Mouse (Mus musculus): ENCODE measurements around the gene Gm21887. TPM values are rescaled to one million over a fixed set of nuclear protein-coding genes. Genes with fewer than 3 reads are reported as not detected.
A peak's percentile ranks its signal among the peaks of the same experiment; 100 is the strongest.
"Not testable (repeated sequence)": the region's sequence is repeated elsewhere in the genome, so short reads cannot be mapped to it uniquely, and the experiment has no call there.

Gene Gm21887
- polyA plus RNA-seq (2012; rRNA removed), result 528 and 535 TPM in 2 replicates

GRCm38 (mm10) chrX:170009016-170009750 lies at the start of gene Gm21887:
Gene Gm21887, plus strand, starts transcription at chrX:170009659.
- not testable (repeated sequence) for H3K4me1 ChIP-seq (ENCODE audit: control insufficient read depth, insufficient read depth, low read length)
- H3K4me3 ChIP-seq (replicated peaks; ENCODE audit: extremely low read depth, low read depth, low read length), result peak within 1 kb of the TSS; percentile 81
- WGBS, result 69% methylated on average over 117 of the region's 118 CpGs
- DNase-seq, result peak; percentile 96

GRCm38 (mm10) chrX:169969337-169969736 lies 40.1 kb upstream of the Gm21887 start:
- 84% methylated on average over 1 of the region's 1 CpGs for WGBS
- TF ChIP-seq CTCF (IDR thresholded peaks at IDR 0.05; ENCODE audit: insufficient read depth, low read length), result no peak
- TF ChIP-seq POLR2A (IDR thresholded peaks at IDR 0.05; ENCODE audit: borderline replicate concordance, extremely low read depth, low read depth, low read length), result no peak
- no peak overlapping the region for H3K4me3 ChIP-seq (replicated peaks; ENCODE audit: extremely low read depth, low read depth, low read length)
- no peaks in the 10 kb centered on the region for H3K4me1 ChIP-seq (ENCODE audit: control insufficient read depth, insufficient read depth, low read length)
- DNase-seq, result no peak

- not testable (repeated sequence) for H3K4me3 ChIP-seq (replicated peaks; ENCODE audit: extremely low read depth, low read depth, low read length); H3K4me1 ChIP-seq (ENCODE audit: control insufficient read depth, insufficient read depth, low read length); DNase-seq
- WGBS, result 86% methylated on average over 3 of the region's 3 CpGs
Observed at GRCm38 (mm10) chrX:169969765-169970164, 39.7 kb upstream of the Gm21887 start.

GRCm38 (mm10) chrX:169970546-169970945 lies 38.9 kb upstream of the Gm21887 start:
- not testable (repeated sequence) for DNase-seq; H3K4me3 ChIP-seq (replicated peaks; ENCODE audit: extremely low read depth, low read depth, low read length); H3K4me1 ChIP-seq (ENCODE audit: control insufficient read depth, insufficient read depth, low read length)
- 88% methylated on average over 7 of the region's 7 CpGs for WGBS

- not testable (repeated sequence) for H3K4me1 ChIP-seq (ENCODE audit: control insufficient read depth, insufficient read depth, low read length); H3K4me3 ChIP-seq (replicated peaks; ENCODE audit: extremely low read depth, low read depth, low read length); DNase-seq
- WGBS, result 86% methylated on average over 6 of the region's 6 CpGs
Observed at GRCm38 (mm10) chrX:169971562-169971961, 37.9 kb upstream of the Gm21887 start.

DNA sequence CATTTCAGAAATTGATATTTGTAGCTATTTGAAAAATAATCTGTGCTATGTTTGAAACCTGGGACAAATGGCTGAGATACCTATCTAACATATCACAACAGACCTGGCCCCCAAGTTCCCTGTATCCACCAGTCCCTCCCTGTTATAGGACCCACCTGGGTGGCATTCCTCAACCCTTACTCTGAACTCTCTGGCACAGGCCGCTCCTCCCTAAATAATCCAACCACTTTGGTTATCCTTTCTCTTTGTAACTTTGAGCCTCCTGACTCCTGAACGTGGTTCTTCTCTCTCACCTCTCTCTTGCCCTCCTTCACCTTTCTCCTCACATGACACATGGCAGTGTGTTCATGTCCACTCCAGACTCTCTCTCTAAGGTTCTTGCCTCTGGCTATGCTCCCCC lies 37.3 kb upstream of the Gm21887 start:
- WGBS, result 64% methylated on average over 2 of the region's 2 CpGs
- DNase-seq; H3K4me1 ChIP-seq (ENCODE audit: control insufficient read depth, insufficient read depth, low read length): not testable (repeated sequence)

DNA sequence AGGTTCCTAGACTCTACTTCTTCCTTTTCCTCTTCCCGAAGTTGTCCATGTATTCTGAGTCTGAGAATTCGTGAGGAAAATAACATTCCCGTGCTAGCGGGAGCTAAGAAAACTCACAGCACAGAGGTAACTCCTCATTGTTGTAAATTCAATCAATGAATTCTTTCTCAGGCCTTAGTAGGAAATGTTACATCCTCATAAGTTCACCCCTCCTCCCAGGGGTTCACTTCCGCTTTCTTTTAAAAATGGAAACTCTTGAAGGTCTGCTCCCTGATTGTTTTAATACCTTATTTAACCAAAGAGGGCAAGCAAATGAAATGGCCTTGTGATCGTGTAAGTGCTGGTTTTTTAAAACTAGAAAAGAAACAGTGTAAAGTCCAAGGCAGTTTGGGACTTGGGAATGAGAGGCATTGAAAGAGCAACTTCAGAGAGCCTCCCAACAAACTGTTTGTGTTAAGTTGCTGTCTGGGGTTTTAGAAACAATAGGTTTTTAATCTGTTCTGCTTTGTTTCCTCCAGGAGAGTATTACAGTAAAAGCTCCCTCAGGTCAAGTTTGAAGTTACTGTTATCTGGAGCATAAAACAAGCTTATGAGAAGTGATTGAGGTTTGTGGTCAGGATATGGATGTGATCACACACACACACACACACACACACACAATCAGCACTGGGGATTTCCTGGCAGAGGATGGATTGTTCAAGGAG lies 36.5 kb upstream of the Gm21887 start:
- H3K4me1 ChIP-seq (ENCODE audit: control insufficient read depth, insufficient read depth, low read length); H3K4me3 ChIP-seq (replicated peaks; ENCODE audit: extremely low read depth, low read depth, low read length); DNase-seq: not testable (repeated sequence)
- WGBS, result 63% methylated on average over 6 of the region's 6 CpGs

More for the DNA sequence above, 37.3 kb upstream of the Gm21887 start:
- H3K4me3 ChIP-seq (replicated peaks; ENCODE audit: extremely low read depth, low read depth, low read length), result not testable (repeated sequence)

- not testable (repeated sequence) for DNase-seq; H3K4me1 ChIP-seq (ENCODE audit: control insufficient read depth, insufficient read depth, low read length); H3K4me3 ChIP-seq (replicated peaks; ENCODE audit: extremely low read depth, low read depth, low read length)
- 59% methylated on average over 3 of the region's 3 CpGs for WGBS
Observed at GRCm38 (mm10) chrX:169973806-169974205, 35.7 kb upstream of the Gm21887 start.

DNA sequence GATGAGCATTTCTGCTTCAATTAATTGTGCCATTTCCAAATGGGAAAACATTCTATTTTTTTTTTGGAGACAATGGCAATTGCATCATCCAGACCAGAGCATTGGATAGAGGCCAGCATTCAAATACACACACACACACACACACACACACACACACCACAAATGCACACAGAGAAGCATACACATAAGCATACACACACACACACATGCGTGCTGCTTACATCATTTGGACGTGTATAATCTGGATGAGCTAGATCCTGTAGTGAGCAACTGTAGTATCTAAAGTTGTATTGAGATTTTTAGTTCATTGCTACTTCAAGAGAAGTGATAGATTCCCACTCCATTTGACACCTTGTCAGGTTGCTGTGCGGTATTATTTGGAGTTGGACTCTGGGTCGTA lies 35.0 kb upstream of the Gm21887 start:
- DNase-seq; H3K4me1 ChIP-seq (ENCODE audit: control insufficient read depth, insufficient read depth, low read length); H3K4me3 ChIP-seq (replicated peaks; ENCODE audit: extremely low read depth, low read depth, low read length): not testable (repeated sequence)
- 46% methylated on average over 4 of the region's 4 CpGs for WGBS

GRCm38 (mm10) chrX:169974974-169975373 lies 34.5 kb upstream of the Gm21887 start:
- DNase-seq, result peak; percentile 24
- H3K4me1 ChIP-seq (ENCODE audit: control insufficient read depth, insufficient read depth, low read length); H3K4me3 ChIP-seq (replicated peaks; ENCODE audit: extremely low read depth, low read depth, low read length): not testable (repeated sequence)
- 42% methylated on average over 6 of the region's 6 CpGs for WGBS

GRCm38 (mm10) chrX:169975681-169976131 lies 33.8 kb upstream of the Gm21887 start:
- H3K4me3 ChIP-seq (replicated peaks; ENCODE audit: extremely low read depth, low read depth, low read length); H3K4me1 ChIP-seq (ENCODE audit: control insufficient read depth, insufficient read depth, low read length); DNase-seq: not testable (repeated sequence)
- 39% methylated on average over 3 of the region's 3 CpGs for WGBS

DNA sequence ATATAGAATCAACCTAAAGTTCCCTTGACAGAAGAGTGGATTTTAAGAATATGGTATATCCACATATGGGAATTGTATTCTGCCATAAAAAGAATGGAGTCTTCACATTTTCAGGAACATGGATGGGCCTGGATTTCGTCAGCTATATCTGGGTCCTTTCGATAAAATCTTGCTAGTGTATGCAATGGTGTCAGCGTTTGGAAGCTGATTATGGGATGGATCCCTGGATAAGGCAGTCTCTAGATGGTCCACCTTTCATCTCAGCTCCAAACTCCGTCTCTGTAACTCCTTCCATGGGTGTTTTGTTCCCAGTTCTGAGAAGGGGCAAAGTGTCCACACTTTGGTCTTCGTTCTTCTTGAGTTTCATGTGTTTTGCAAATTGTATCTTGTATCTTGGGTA lies 33.1 kb upstream of the Gm21887 start:
- 63% methylated on average over 5 of the region's 5 CpGs for WGBS
- H3K4me3 ChIP-seq (replicated peaks; ENCODE audit: extremely low read depth, low read depth, low read length); DNase-seq; H3K4me1 ChIP-seq (ENCODE audit: control insufficient read depth, insufficient read depth, low read length): not testable (repeated sequence)

- not testable (repeated sequence) for DNase-seq; H3K4me1 ChIP-seq (ENCODE audit: control insufficient read depth, insufficient read depth, low read length); H3K4me3 ChIP-seq (replicated peaks; ENCODE audit: extremely low read depth, low read depth, low read length)
- WGBS, result 87% methylated on average over 7 of the region's 7 CpGs
Observed at GRCm38 (mm10) chrX:169977856-169978435, 31.5 kb upstream of the Gm21887 start.

- WGBS, result 45% methylated on average over 29 of the region's 29 CpGs
- peak; percentile 86 for DNase-seq
- H3K4me3 ChIP-seq (replicated peaks; ENCODE audit: extremely low read depth, low read depth, low read length), result peak overlapping the region; percentile 19
- not testable (repeated sequence) for H3K4me1 ChIP-seq (ENCODE audit: control insufficient read depth, insufficient read depth, low read length)
Observed at GRCm38 (mm10) chrX:169978436-169979381, 30.8 kb upstream of the Gm21887 start.
